Comparison of ENCODE assay signal across 8 mouse cellular contexts in genomic region chr11:51883670-51884069, GRCm38 (mm10). TPM values are rescaled to one million over a fixed set of nuclear protein-coding genes. Genes with fewer than 3 reads are reported as not detected.
DNase-seq lines count a peak whose midpoint lies in the region; ATAC-seq lines count a peak whose summit lies in the region.

No protein-coding gene starts in this region.

- no peak overlapping the region for H3K4me2 ChIP-seq in liver, embryonic 11.5 days
- H3K4me2 ChIP-seq in forebrain, embryonic 12.5 days: no peak overlapping the region

- DNase-seq in A20 (ENCODE audit: low read depth, low spot score) (peak; percentile 51), adipocyte (ENCODE audit: low spot score) (no peak)
- peak; percentile 85 for DNase-seq in CD4-positive, CD25-positive, alpha-beta regulatory T cell, adult 2 months (ENCODE audit: low read depth, low spot score)
- DNase-seq in heart, postnatal 10 days: peak; percentile 43 to 56
- no peak for DNase-seq in liver, embryonic 11.5 days (ENCODE audit: low spot score)
- peak; percentile 59 for DNase-seq in ovary, postnatal 36 days (ENCODE audit: low spot score)
- DNase-seq in retina, embryonic 14.5 days (ENCODE audit: low spot score): no peak

- peaks cover 9% of the 10 kb centered on the region for H3K4me1 ChIP-seq in liver, embryonic 11.5 days (replicated peaks; ENCODE audit: control insufficient read depth, insufficient read depth, low read length)
- no peaks in the 10 kb centered on the region for H3K4me1 ChIP-seq in forebrain, embryonic 12.5 days

- H3K4me3 ChIP-seq in liver, embryonic 11.5 days (ENCODE audit: low read depth, low read length): no peak overlapping the region
- no peak overlapping the region for H3K4me3 ChIP-seq in forebrain, embryonic 12.5 days (replicated peaks)

- no peak overlapping the region for H3K9ac ChIP-seq in liver, embryonic 11.5 days (ENCODE audit: low read depth, low read length)
- no peak overlapping the region for H3K9ac ChIP-seq in forebrain, embryonic 12.5 days

- no peak overlapping the region for H3K27ac ChIP-seq in liver, embryonic 11.5 days (ENCODE audit: low read depth, low read length)
- H3K27ac ChIP-seq in forebrain, embryonic 12.5 days: no peak overlapping the region

- intact Hi-C loops in heart, postnatal 10 days (cut with DNase I): loop anchor here (5.0 kb wide), 1 partner anchor 54 kb away; no protein-coding TSS in a partner anchor

- 48% methylated on average over 5 of the region's 5 CpGs for WGBS in liver, embryonic 11.5 days
- 52% methylated on average over 5 of the region's 5 CpGs for WGBS in forebrain, embryonic 12.5 days

- H3K9me3 ChIP-seq in liver, embryonic 11.5 days (ENCODE audit: control insufficient read depth, low read length): 0 out of 2 replicates have a peak, but pooled peaks cover 3% of the 10 kb centered on the region
- no peaks in the 10 kb centered on the region for H3K9me3 ChIP-seq in forebrain, embryonic 12.5 days

- no peaks in the 10 kb centered on the region for H3K36me3 ChIP-seq in liver, embryonic 11.5 days (ENCODE audit: control insufficient read depth, insufficient read depth, low read length)
- H3K36me3 ChIP-seq in forebrain, embryonic 12.5 days (replicated peaks): no peaks in the 10 kb centered on the region

- no peaks in the 10 kb centered on the region for H3K27me3 ChIP-seq in liver, embryonic 11.5 days (replicated peaks; ENCODE audit: control insufficient read depth, insufficient read depth, low read length)
- H3K27me3 ChIP-seq in forebrain, embryonic 12.5 days: no peaks in the 10 kb centered on the region; the same call in 1 of the 2 replicates

- ATAC-seq in liver, embryonic 11.5 days (replicated peaks; ENCODE audit: low FRiP score): 0 out of 2 replicates have a peak, but pooled peaks have one; percentile 31
- ATAC-seq in forebrain, embryonic 12.5 days (ENCODE audit: low FRiP score): no peak

RNA-seq across cellular contexts. Expression of gene Jade2, which starts 26.2 kb away (rescaled TPM):
- total RNA-seq in heart, postnatal 10 days (2021): 1 to 10 TPM; 3.5 to 6.6 TPM
- 0.59 and 1.2 TPM in 2 replicates for polyA plus RNA-seq in liver, embryonic 11.5 days (2014; fragmentation: Nextera tagmentation; extraction: Ambion mirVana)
- polyA plus RNA-seq in forebrain, embryonic 12.5 days (2016; fragmentation: Nextera tagmentation; extraction: Ambion mirVana): 0.49 and 0.65 TPM in 2 replicates

Comparison
In these comparisons a context has a peak if more than half of its experiments do, and no peak if none do; other contexts are left out.
1. DNase-seq: peak in A20 (single experiment), CD4-positive, CD25-positive, alpha-beta regulatory T cell, adult 2 months (single experiment), heart, postnatal 10 days (2 of 2) and ovary, postnatal 36 days (single experiment); none in liver, embryonic 11.5 days (single experiment), retina, embryonic 14.5 days (single experiment) and adipocyte (single experiment).